Mouse (Mus musculus) cerebellum, postnatal 36 days (tissue): ENCODE measurements at regions not wholly inside any gene's neighbourhood (a gene's known extent, or its start where the extent isn't known, plus 50 kb on each side); places are given as distances from the start of the nearest gene placed in this dataset.
"Not testable (repeated sequence)": the region's sequence is repeated elsewhere in the genome, so short reads cannot be mapped to it uniquely, and the experiment has no call there.

Experiments used
- DNase-seq, 2 experiments: peaks; one replicate each; pipeline ENCODE4 v3.0.0; 2021 to 2022; ENCODE audit warnings: mixed read lengths in 2 of 2

DNA sequence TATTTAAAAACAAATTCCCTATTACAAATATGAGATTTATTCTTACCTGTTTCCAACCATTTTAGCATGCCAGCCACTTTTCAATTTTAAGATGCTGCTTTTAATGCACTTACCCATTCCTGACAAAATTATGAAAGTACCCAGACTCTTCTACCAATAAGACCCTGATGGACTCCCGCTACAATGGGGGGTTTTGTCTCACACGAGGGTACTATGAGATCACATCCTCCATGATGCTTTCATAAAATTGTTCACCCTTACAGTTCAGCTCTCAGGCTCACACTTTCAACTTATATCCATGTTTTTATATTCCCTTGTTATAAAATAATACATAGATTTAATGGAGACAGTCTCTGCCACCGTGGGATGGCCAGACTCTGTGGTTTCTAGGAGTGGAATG lies 68.1 kb upstream of the Adamts18 start:
- DNase-seq, result no peak

DNA sequence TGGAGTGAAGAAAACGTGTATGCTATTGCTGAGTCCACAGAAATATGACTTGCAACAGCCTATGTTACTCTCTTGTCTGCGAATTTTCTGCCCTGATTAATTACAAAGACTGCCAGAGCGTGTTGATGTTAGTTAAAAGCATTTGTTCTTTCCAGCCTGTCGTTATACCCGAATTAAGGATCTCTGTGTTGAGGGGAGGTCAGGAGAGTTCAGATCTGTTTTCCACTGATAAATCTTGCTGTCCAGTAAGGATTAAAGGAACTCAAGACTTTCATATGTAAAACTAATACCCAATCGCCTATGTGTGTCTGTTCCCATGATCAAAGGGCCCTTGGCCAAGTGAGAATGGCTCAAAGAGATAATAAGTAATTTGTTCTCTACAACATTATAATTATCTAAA lies 68.7 kb upstream of the Adamts18 start:
- DNase-seq, result no peak

- DNase-seq, result no peak
Observed at GRCm38 (mm10) chr8:113920306-113920705, 71.8 kb upstream of the Adamts18 start.

- no peak for DNase-seq
Observed at GRCm38 (mm10) chr8:113923381-113923780, 74.8 kb upstream of the Adamts18 start.

DNA sequence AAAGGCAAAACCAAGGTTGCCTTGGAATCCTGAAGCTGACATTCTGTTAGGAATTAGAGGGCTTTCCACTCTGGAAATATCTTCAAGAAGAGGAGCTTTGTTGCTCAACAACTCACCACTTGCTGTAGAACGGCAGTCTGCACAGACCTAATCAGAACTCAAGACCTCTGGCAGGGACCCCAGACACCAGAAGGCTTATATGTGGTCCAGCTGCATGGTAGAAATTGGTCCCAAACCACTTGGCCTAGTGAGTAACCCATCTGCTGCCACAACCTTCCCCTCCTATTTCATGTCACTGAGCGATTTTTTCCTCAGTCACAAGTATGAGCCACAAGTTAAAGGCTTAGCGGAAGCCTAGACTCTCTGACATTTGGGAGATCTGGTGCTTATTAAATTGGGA lies 105.2 kb upstream of the Adamts18 start:
- DNase-seq, result peak in 1 of 2 experiments; percentile 11

DNA sequence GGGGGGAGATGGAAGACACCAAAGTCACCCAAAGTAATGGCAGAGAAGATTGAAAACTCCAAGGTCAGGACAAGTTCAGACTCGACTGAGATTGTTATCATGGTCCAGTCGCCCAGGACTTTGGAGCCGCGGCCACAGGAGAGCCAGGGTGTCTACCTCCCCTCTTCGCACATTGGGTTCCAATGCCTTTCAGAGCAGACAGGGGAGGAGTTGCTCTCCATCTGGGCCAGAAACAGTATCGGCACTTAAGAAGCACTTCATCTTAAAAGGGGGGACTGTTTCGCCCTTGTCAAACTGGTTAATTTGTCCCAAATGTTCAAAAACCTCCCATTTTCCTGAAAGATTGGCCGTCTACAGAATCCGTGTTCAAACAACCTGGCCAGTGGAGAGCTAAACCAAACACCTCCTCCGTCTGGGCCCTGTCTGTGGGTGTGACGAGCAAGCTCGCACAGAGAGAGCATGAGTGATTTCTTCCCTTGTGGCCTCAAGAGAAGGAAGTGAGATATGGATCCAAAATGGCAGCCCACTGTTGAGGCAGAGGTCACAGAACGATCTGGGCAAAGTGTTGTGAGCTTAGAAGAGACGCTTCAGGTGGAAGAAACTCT lies 108.0 kb upstream of the Adamts18 start:
- no peak for DNase-seq

GRCm38 (mm10) chr8:113957821-113958220 lies 109.3 kb upstream of the Adamts18 start:
- DNase-seq, result no peak

GRCm38 (mm10) chr8:113975810-113976209 lies 127.3 kb upstream of the Adamts18 start:
- no peak for DNase-seq

- DNase-seq, result no peak
Observed at GRCm38 (mm10) chr8:113976626-113977025, 128.1 kb upstream of the Adamts18 start.

DNA sequence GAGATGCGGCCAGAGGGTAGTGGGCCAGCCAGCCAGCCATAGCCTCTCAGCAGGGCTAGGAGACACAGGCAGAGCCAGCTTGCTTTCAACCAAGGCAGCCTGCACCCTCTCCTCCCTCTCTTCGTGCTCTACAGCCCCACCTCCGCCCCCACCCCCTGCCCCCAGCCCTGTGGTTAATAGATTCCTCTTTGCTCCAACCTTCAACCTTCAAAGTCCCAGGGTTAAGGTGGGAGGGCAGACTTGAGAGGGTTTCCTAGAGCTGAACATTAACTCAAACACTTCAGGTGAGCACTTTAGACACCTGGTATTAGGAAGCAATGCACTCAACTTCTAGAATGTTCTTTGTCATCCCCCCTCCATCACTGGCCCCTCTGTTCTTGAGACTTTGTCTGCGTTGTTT lies 128.5 kb upstream of the Adamts18 start:
- DNase-seq, result no peak

- no peak for DNase-seq
Observed at GRCm38 (mm10) chr8:113978946-113979345, 130.4 kb upstream of the Adamts18 start.

DNA sequence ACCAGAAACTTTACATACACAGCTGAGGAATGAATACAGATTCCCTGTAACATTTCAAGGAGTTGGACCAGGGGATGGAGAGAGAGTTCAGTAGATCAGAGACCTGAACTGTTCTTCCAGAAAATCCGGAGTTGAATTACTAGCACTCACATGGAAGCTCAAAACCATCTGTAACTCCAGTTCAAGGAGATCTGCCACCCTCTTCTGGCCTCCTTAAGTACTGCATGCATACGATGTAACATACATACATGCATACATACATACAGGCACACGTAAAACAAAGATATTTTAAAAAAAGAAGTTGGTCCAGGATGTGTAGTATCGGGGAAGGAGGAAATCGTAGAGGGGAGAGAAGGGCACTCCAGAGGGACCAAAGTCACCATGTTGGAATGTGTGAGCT lies 131.3 kb upstream of the Adamts18 start:
- no peak for DNase-seq

DNA sequence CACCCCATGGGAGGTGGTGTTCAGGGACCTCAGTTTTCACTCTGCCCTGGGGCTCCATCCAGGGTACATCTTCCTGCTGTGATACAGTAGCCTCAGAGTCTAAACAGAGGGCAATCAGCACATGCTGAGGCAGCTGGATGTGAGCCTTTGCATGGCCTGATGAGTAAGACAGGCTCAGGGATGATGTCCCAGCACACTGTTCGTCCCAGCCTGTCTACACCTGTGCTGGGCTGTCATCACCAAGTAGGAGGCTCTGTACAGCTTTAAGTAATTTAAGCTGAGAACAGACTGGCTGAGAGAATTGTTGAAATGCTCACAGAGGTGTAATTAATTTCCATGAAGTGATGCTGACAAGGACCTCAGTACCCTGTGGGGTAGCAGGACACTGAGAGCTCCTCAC lies 132.8 kb upstream of the Adamts18 start:
- no peak for DNase-seq

DNA sequence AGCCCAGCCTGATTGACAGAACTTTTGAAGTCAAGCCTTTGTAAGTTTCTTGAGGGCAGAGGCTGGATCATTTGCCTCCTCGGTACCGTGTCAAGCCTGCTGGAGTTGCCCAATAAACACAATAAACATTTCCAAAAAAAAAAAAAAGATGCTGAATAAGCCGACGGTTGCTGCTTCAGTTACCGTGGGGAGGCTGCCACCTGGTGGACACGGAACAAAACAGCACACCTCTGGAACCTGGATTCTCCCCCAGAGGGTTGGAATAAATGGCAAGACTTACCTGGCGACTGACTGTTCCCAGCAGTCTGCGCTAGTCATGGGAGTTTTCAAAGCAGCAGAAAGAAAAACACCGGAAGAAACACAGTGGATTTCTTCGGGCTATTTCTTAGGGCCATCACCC lies 136.3 kb upstream of the Adamts18 start:
- DNase-seq, result peak; percentile 80 to 81

- DNase-seq, result no peak
Observed at GRCm38 (mm10) chr8:113985471-113985870, 136.9 kb upstream of the Adamts18 start.

- DNase-seq, result no peak
Observed at GRCm38 (mm10) chr8:113985948-113986347, 137.4 kb upstream of the Adamts18 start.

DNA sequence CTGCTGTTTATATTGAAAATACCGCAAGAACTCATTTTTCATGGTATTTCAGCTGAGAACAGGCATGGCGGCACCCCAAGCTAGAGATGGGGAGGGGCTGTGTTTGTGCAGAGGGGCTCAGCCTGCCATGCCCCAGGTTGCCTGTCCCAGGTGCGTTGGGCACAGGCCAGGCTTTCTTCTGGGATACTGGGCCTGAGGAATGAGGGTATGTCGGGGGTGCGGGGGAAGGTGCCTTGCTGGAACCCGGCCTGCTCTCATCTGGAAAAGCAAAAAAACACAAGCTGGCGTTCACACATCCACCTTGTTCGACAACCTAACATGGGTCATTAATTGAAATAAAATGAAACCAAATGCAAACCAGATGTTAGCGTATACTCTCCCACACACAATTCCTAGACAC lies 142.2 kb upstream of the Adamts18 start:
- no peak for DNase-seq

DNA sequence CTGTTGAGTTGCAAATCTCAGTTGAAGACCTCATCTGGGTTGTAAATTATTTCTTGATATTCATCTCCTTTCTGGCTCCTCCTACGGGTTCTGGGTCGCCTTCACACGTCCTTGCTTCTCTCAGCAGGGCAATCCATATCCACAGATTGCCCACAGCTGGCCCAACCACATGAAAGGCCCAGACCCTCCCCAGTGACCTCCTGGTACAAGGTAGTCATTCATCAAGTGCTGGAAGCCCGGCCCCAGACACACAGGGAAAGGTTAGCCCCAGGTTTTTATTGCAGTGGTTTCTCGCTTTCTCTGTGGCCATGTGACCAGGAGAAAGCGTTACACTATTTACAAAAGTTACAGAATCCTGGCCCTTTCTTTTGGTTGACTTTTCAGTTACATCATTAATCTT lies 134.5 kb upstream of the Nudt7 start:
- DNase-seq, result no peak

- no peak for DNase-seq
Observed at GRCm38 (mm10) chr8:114001674-114002073, 131.7 kb upstream of the Nudt7 start.

GRCm38 (mm10) chr8:114004436-114004835 lies 128.9 kb upstream of the Nudt7 start:
- DNase-seq, result no peak

DNA sequence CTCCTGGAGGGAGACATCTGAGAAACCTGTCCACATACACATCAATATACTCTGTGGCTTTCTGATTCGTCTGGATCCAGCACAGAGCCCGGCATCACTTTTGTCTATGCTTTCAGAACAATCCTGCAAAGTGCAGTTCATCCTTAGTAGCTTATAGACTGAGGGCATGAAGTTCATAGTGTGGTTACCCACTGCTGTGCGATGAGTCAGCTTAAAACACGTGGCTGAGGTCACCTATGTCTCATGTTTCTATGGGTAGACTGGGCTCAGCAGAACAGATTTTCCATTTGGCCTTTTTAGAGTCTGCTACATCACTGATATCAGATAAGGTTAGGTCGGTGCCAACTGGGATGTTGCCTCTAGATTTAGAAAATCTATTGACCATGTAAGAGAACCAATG lies 126.8 kb upstream of the Nudt7 start:
- no peak for DNase-seq

DNA sequence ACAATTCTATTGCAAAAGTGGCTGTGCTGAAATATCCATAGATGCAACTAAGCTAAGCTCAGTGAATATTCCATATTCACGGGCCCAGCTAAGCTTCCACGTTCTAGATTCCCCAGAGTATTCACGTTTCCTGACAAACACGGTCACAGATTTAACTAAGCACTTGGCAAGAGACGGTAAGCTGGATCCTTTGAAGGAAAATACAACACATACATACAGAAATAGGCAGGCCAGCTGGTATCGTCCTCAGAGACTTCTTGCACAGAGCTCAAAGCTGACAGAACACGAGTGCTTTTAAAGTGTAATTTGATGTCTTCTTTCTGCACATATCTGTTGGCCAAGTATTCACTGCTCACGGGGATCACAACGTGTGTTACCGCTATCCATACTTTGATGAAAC lies 126.3 kb upstream of the Nudt7 start:
- no peak for DNase-seq

DNA sequence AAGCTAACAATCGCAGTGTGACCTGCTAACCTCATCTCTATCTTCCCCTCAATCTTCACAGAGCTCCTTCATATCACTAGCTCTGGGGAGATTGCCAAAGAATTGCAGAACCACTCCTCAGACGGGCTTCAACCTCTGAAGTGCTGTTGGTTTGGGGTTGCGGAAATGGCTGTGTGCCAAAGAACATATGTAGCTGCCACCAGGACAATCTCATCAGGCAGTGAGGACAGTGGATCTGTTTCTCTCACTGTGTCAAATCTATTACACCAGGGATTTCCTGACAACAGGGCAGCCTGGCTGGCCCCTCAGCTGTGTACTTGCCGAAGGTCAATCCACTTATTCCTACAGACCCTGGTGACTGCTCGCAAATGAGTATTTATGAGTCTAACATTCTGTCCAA lies 115.0 kb upstream of the Nudt7 start:
- peak; percentile 5 to 13 for DNase-seq

DNA sequence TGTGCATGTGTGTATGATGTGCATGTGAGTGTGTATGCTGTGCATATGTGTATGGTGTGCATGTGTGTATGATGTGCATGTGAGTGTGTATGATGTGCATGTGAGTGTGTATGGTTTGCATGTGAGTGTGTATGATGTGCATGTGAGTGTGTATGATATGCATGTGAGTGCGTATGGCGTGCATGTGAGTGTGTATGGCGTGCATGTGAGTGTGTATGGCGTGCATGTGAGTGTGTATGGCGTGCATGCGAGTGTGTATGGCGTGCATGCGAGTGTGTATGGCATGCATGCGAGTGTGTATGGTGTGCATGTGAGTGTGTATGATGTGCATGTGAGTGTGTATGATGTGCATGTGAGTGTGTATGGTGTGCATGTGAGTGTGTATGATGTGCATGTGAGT lies 103.2 kb upstream of the Nudt7 start:
- DNase-seq, result not testable (repeated sequence)

- DNase-seq, result no peak
Observed at GRCm38 (mm10) chr8:114052426-114052825, 80.9 kb upstream of the Nudt7 start.

DNA sequence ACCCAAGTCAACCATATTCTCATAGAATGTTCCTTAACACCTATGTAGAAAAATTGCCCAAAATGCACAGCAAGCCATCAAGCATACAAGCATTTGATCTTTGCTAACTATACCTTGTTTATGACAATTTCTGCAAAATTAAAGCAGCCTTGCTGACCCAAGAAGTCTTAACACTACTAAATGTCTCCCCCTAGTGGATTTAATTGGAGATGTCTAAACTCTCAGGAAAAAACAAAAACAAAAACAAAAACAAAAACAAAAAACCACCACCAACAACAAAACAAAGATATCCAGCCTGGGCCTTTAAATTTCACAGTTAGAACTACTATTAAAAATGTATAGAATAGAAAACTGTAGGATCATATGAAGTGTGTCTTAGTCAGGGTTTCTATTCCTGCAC lies 69.8 kb upstream of the Nudt7 start:
- no peak for DNase-seq
